Mouse (Mus musculus): ENCODE results near the gene Ptprd.

Ptprd gene

DNA sequence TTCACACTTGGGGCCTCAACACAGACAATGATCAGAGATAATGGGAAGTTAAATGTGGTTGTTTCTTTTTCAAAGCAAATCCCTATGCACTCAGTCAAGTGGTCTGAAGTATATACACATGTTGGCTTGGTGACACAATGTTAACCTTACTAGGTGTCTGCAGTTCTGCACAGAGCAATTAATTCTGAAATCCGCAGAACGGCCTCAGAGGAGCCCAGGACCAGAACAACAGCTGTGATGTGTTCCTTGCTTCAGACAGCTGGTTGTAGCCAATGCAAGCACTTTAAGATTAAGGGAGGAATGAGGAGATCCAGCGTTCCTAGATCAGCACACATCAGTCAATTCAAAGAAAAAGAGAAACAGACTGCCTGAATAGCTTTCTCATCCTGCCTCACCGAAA lies 1891.9 kb downstream of the Ptprd start:
- no peak for DNase-seq (ENCODE audit: low spot score in 2 of 2)

- no peak for DNase-seq (ENCODE audit: low spot score in 2 of 2)
These were observed 1895.8 kb downstream of the Ptprd start for GRCm38 (mm10) chr4:76315977-76316376.

GRCm38 (mm10) chr4:76313749-76314148 lies 1898.0 kb downstream of the Ptprd start:
- no peak for DNase-seq (ENCODE audit: low spot score in 2 of 2)

- DNase-seq (ENCODE audit: low spot score in 2 of 2) = no peak
These were observed 1899.2 kb downstream of the Ptprd start for GRCm38 (mm10) chr4:76312593-76312992.

GRCm38 (mm10) chr4:76305987-76306386 lies 1905.8 kb downstream of the Ptprd start:
- DNase-seq (ENCODE audit: low spot score in 2 of 2) = no peak

- DNase-seq (ENCODE audit: low spot score in 2 of 2) = no peak
These were observed 1914.4 kb downstream of the Ptprd start for GRCm38 (mm10) chr4:76297375-76297774.

DNA sequence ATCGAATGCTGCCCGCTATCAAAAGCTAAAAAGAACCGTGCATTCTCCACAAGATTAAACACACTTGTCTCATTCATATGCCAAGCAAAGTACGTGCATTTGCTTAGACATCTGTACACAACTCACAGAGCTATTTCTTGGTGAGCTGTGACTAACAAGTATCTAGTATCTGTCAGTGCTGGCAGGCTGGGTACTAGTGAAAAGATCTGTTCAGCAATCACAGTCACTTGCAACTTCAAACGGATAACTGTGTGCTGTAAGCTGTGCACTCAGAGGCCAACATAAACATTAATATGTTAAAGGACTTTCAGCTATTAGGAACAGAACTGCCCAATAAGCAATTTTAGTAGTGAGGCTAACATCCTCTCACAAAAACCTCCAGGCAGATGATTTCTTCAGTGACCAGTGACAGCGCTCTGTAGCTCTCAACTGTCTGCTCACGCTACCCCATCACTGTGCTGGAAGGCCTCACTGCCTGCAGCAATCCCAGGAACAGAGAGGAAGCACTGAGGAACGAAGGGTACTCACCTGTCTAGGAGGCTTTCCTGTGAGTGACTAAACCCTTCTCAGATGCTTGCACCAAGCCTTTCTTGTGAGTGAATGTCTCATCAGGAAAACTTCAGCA lies 1918.9 kb downstream of the Ptprd start:
- no peak for DNase-seq (ENCODE audit: low spot score in 2 of 2)

DNA sequence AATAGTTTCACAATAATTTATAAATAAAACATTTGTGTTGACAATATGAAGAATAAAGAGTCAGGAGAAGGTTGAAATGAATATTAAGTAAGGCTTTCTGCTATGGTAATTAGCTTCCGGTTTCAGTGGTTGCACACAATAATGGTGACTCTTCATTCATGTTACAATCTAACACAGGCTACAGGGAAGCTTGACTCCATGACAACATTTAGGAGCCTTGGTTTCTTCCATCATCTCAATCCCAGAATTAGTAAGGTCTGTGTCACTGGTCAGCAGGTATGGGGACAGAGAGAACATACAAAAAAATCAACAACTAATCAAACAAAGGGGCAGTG lies 1921.3 kb downstream of the Ptprd start:
- DNase-seq (ENCODE audit: low spot score in 2 of 2) = no peak

DNA sequence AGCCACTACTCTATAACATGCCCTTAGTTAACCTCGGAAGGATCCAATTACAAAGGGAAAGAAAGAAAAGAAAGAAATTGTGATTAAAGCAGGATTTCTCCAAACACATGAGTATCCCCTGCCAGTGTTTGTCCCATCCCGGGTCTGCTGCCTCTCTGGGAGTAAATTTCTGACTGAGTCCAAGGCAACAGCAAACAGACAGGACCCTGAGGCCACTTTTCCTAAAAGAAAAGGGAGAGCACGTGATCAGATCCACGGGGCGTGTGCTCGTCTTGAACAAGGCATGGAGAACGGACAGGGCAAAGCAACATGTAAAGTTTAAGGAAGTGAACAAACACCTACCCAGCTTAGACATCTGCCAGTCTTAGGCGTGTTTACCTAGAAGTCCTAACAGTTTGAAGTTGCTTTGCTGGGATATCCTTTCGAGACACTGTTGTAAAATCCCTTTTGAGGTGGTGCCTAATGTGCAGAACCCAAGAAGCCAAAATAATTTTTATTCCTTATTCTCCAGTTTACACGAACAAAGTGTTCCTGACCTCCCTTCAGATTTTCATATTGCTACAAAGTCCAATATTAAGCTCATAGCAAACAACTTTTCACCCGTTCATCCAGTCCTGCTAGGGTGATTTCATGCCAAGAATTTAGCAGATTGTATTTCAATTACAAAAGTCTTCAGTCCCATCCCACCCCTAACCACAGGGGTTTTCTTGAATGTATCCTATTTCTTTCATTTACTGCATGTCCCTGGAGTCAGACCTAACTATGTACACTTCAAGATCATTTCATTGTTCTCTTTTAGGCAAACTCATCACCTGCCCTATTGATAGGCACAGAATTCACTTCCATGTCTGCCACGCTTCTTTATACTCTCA lies 1921.9 kb downstream of the Ptprd start:
- DNase-seq (ENCODE audit: low spot score in 2 of 2) = no peak

DNA sequence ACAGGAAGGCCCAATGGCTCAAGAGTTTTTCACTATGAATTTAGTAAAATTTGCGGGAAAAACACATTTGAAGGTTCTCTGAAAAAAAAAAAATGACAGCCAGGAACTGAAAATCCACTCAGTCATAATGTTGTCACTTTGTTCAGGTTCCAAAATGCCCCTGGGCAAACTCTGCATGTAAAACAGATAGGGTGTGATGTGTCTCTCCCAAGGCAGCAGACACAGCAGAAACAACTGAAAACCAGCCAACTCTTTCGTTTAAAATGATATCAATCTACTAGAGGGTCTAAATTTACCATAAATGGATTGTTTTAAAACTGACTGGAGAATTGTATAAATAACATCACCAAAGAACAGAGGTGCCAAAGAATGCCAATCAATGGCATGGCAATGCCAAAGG lies 1925.7 kb downstream of the Ptprd start:
- DNase-seq (ENCODE audit: low spot score in 2 of 2) = no peak

DNA sequence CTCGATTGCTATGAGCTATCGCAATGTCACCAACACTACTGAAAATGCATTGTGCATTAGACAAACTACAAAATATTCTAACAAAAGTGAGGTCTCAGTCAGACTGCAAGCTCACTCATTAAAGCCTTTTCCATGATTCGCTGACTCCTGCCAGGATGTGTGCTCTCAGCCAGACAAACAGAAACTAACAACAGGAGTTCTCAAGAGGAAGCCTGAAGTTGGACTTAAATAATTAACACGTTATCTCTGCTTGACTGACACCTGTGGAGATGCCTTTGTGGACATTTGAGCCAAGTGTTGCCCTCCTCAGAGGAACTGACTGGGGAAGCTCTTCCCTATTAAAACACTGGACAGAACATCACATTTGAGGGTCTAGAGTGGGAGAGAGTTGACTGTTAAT lies 1928.9 kb downstream of the Ptprd start:
- DNase-seq (ENCODE audit: low spot score in 2 of 2) = no peak

GRCm38 (mm10) chr4:76262727-76263126 lies 1949.0 kb downstream of the Ptprd start:
- DNase-seq (ENCODE audit: low spot score in 2 of 2) = no peak

- no peak for DNase-seq (ENCODE audit: low spot score in 2 of 2)
These were observed 1951.1 kb downstream of the Ptprd start for GRCm38 (mm10) chr4:76260686-76261085.

GRCm38 (mm10) chr4:76260286-76260685 lies 1951.5 kb downstream of the Ptprd start:
- DNase-seq (ENCODE audit: low spot score in 2 of 2) = no peak

GRCm38 (mm10) chr4:76259636-76260035 lies 1952.1 kb downstream of the Ptprd start:
- DNase-seq (ENCODE audit: low spot score in 2 of 2) = no peak

DNA sequence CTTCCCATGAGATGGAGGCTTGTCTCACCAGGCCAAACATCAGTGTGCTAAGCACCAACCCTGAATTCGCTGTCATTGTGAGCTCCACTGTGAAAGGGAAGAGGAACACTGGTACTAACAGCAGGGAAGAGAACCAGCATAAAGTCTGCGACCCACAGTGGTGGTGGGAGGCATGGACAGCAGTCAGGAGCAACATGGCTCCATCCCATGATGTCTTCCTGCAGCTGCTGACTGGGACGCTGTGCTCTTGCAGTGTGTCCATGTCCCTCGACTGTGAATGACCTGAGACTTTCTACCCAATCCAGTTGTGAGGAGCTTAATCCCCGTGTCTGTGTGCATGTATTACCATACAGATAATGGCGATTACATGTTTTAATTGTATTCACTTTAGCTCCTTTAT lies 1967.4 kb downstream of the Ptprd start:
- no peak for DNase-seq (ENCODE audit: low spot score in 2 of 2)

- no peak for DNase-seq (ENCODE audit: low spot score in 2 of 2)
These were observed 1970.2 kb downstream of the Ptprd start for GRCm38 (mm10) chr4:76241542-76241941.

DNA sequence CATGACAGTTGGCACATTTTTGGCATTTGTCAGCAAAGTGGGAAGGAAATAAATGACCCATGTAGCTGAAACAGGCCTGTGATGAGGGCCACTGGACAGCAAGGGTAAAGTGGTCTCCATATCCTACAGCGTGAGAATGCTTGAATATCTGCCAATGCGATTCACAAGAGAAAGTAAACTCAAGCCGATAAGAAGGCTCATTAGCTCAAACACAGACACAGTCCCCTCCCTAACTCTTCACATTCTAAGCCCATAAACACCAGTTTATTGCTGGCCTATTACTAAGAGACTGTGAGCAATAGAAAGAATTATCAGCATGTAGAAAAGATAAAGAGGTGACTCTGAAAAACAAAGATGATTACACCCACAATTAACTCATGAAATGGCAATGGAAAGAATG lies 1970.6 kb downstream of the Ptprd start:
- DNase-seq (ENCODE audit: low spot score in 2 of 2) = no peak

GRCm38 (mm10) chr4:76239063-76239462 lies 1972.7 kb downstream of the Ptprd start:
- no peak for DNase-seq (ENCODE audit: low spot score in 2 of 2)

GRCm38 (mm10) chr4:76238577-76238976 lies 1973.2 kb downstream of the Ptprd start:
- no peak for DNase-seq (ENCODE audit: low spot score in 2 of 2)

DNA sequence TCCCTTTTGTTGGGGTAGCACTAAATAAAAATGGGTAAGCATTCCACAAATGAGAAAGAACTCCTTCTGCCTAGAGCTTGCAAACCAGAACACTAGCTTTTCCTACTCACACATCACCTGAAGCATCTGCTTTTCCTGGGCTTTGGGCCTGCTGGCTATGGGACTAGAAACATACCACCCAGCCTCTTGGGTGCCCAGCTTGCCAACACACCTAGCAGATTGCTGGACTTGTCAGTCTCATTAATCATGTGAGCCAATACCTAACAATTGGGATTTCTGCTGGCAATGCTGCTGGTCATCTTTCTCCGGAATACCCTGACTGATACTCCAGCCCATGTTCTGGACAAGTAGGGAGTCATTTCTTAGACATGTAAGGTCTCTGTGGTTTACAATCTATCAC lies 1973.9 kb downstream of the Ptprd start:
- DNase-seq (ENCODE audit: low spot score in 2 of 2) = no peak

DNA sequence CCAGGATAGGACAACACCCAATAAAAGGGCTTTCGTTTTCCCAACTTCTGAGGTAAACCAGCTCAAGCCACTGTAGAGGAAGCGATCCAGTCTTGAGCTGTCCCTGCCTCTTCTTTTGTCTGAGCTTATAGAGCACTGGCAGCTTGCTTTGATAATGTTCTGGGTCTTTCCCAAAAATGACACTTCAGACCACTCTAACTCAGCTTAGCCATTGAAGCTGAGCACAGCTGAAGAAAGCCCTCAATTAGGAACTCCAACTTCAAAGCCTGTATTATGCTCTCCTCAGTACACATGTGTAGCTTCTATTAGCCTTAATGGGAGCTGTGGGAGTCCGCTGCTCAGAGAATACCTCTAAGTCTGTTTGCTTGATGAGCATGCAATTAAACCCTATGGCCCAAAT lies 1988.0 kb downstream of the Ptprd start:
- DNase-seq (ENCODE audit: low spot score in 2 of 2) = no peak

DNA sequence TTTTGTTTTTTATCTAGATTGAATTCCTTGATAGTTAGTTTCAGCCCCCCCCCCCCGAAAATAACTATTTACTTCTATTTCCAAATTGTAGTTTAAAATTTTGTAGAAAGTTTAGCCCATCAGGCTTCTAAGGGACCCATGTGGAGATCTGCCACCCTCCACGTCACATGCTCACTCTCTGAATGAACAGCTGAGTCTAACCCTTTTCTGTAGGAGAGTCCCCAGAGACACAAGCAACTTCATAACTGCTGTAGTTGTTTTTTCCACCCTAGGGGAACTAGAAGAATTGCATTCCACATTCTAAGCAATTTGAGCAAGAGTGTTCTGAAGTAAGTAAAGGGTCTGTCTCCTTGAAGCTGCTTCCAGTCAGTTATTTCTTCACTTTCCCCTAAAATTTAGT lies 1989.2 kb downstream of the Ptprd start:
- no peak for DNase-seq (ENCODE audit: low spot score in 2 of 2)

- DNase-seq (ENCODE audit: low spot score in 2 of 2) = no peak
These were observed 1993.7 kb downstream of the Ptprd start for GRCm38 (mm10) chr4:76218065-76218464.
